Mouse (Mus musculus): ENCODE measurements around the gene Lypd4. TPM values are rescaled to one million over a fixed set of nuclear protein-coding genes. Genes with fewer than 3 reads are reported as not detected.
"Not testable (repeated sequence)": the region's sequence is repeated elsewhere in the genome, so short reads cannot be mapped to it uniquely, and the experiment has no call there.

Lypd4 gene
- polyA plus RNA-seq, 2 experiments: not detected

DNA sequence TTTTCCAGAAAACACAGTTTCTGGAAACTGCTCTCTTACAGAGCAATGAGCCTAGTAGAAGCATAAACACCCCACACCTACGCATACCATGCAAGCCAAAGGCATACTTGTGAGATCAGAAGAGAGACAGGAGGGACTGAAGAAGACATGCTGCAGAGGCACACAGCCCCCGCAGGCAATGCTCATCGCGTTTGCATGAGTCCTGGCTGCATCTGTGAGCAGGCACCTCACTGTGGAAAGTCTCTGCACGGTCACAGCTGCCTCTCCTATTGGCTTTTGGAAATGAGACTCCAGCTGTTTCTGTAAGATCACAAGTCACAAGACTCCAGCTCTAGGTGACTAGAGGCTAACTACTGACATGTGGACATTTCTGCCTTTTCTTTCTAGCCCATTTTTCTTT, 19.6 kb downstream of the Lypd4 start:
- Histone ChIP-seq H3K9me3 (ENCODE audit: control insufficient read depth, low read length) (no peaks in the 10 kb centered on the region), H3K36me3 (replicated peaks; ENCODE audit: control insufficient read depth, insufficient read depth, low read depth) (no peaks in the 10 kb centered on the region), H3K4me2 (ENCODE audit: low read depth) (peak overlapping the region; percentile 56), H3K4me3 (ENCODE audit: insufficient read depth in 1 of 2, low read depth in 2 of 2, low read length in 2 of 2) (peak overlapping the region; percentile 31 to 53), H3K27me3 (ENCODE audit: control insufficient read depth, insufficient read depth, low read length) (no peaks in the 10 kb centered on the region), H3K4me1 (replicated peaks; ENCODE audit: control insufficient read depth in 2 of 2, insufficient read depth in 2 of 2, low read length in 1 of 2) (peaks cover 47 to 59% of the 10 kb centered on the region in 2 experiments), H3K9ac (replicated peaks) (peak overlapping the region; percentile 10), H3K27ac (peak overlapping the region; percentile 95)
- 24% methylated on average over 5 of the region's 5 CpGs for WGBS (ENCODE audit: insufficient replicate concordance)
- TF ChIP-seq EP300 (IDR thresholded peaks at IDR 0.05; ENCODE audit: low read depth) (no peak), CTCF (IDR thresholded peaks at IDR 0.05; ENCODE audit: low read depth) (no peak)
- DNase-seq (ENCODE audit: low read depth in 3 of 3, low spot score in 3 of 3) (no peak), ATAC-seq (ENCODE audit: insufficient read depth) (no peak)

DNA sequence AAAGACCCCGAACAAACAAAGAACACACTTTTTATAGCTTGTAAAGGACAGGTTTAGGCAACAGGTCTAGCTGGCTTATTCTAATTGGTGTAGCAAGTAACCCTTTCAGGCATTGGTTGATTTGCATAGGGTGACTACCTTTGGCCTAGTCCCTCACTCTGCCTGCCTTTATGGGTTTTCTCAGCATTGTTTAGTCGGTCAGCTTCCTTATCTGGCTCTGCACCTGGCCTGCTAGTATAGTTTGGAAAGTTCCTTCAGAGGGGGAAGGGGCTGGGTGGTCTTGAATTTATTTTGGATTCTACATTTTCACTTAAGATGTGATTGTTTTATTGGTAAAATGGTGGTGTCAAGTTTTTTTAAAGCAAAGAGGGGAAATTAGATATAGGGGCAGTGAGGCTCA, 23.2 kb downstream of the Lypd4 start:
- not testable (repeated sequence) for H3K9me3 ChIP-seq (ENCODE audit: control insufficient read depth, low read length); H3K4me3 ChIP-seq (ENCODE audit: insufficient read depth in 1 of 2, low read depth in 2 of 2, low read length in 2 of 2); H3K36me3 ChIP-seq (replicated peaks; ENCODE audit: control insufficient read depth, insufficient read depth, low read depth); ATAC-seq (ENCODE audit: insufficient read depth); DNase-seq (ENCODE audit: low read depth in 3 of 3, low spot score in 3 of 3); H3K27ac ChIP-seq; H3K4me2 ChIP-seq (ENCODE audit: low read depth); H3K9ac ChIP-seq (replicated peaks); H3K27me3 ChIP-seq (ENCODE audit: control insufficient read depth, insufficient read depth, low read length)
- 16% methylated on average over 2 of the region's 2 CpGs for WGBS (ENCODE audit: insufficient replicate concordance)
- H3K4me1 ChIP-seq (replicated peaks; ENCODE audit: control insufficient read depth in 2 of 2, insufficient read depth in 2 of 2, low read length in 1 of 2): peaks cover 27 to 30% of the 10 kb centered on the region in 2 experiments

DNA sequence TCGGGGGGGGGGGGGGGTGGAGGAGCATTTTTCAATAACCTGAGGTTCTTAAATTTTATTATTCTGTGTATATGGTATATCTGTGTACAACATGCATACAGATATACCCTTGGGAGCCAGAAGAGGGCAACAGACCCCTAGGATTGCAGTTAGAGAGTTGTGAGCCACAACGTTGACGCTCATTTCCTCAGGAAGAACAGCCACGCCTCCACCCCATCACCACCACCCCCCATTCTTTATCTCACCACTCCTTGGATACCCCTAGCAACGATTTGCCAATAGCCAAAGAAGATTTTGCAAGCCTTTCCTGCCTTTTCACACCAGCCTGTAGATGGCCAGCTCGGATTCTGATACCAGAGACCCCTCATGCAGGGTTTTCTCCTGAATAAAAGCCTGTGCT, 24.0 kb downstream of the Lypd4 start:
- peak overlapping the region; percentile 6; the same call in 1 of the 2 replicates for H3K4me2 ChIP-seq (ENCODE audit: low read depth)
- H3K36me3 ChIP-seq (replicated peaks; ENCODE audit: control insufficient read depth, insufficient read depth, low read depth): no peaks in the 10 kb centered on the region
- ATAC-seq (ENCODE audit: insufficient read depth) (peak; percentile 70), DNase-seq (ENCODE audit: low read depth in 3 of 3, low spot score in 3 of 3) (peak; percentile 57 to 72 (median 60))
- H3K9ac ChIP-seq (replicated peaks): no peak overlapping the region; the same call in 1 of the 2 replicates
- peaks cover 21 to 25% of the 10 kb centered on the region in 2 experiments for H3K4me1 ChIP-seq (replicated peaks; ENCODE audit: control insufficient read depth in 2 of 2, insufficient read depth in 2 of 2, low read length in 1 of 2)
- no peak for TF ChIP-seq EP300 (IDR thresholded peaks at IDR 0.05; ENCODE audit: low read depth)
- peak; percentile 70 for TF ChIP-seq CTCF (IDR thresholded peaks at IDR 0.05; ENCODE audit: low read depth)
- 2% methylated on average over 6 of the region's 6 CpGs for WGBS (ENCODE audit: insufficient replicate concordance)
- no peak overlapping the region for H3K4me3 ChIP-seq (ENCODE audit: insufficient read depth in 1 of 2, low read depth in 2 of 2, low read length in 2 of 2)
- no peaks in the 10 kb centered on the region for H3K27me3 ChIP-seq (ENCODE audit: control insufficient read depth, insufficient read depth, low read length)
- no peak overlapping the region for H3K27ac ChIP-seq
- H3K9me3 ChIP-seq (ENCODE audit: control insufficient read depth, low read length): no peaks in the 10 kb centered on the region

DNA sequence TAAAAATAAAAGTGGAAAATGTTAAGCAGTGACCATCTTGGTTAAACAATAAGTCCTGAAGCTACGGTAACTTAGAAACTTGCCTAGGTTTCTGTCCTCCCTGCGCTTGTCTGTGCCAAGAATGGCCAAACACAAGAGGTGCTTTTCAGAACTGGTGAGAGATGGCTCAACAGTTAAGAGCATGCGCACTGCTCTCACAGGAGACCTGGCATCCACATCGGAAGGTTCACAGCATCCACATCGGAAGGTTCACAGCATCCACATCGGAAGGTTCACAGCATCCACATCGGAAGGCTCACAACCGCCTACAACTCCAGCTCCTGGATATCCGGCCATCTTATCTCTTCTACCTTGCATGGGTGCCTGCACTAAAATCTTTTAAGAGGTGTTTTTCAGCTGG, 24.6 kb downstream of the Lypd4 start:
- WGBS (ENCODE audit: insufficient replicate concordance): 72% methylated on average over 9 of the region's 9 CpGs
- Histone ChIP-seq H3K4me1 (replicated peaks; ENCODE audit: control insufficient read depth in 2 of 2, insufficient read depth in 2 of 2, low read length in 1 of 2) (peaks cover 18 to 22% of the 10 kb centered on the region in 2 experiments), H3K36me3 (replicated peaks; ENCODE audit: control insufficient read depth, insufficient read depth, low read depth) (no peaks in the 10 kb centered on the region), H3K27me3 (ENCODE audit: control insufficient read depth, insufficient read depth, low read length) (no peaks in the 10 kb centered on the region), H3K9ac (replicated peaks) (no peak overlapping the region), H3K9me3 (ENCODE audit: control insufficient read depth, low read length) (no peaks in the 10 kb centered on the region), H3K27ac (no peak overlapping the region), H3K4me3 (ENCODE audit: insufficient read depth in 1 of 2, low read depth in 2 of 2, low read length in 2 of 2) (no peak overlapping the region), H3K4me2 (ENCODE audit: low read depth) (no peak overlapping the region)
- TF ChIP-seq EP300 (IDR thresholded peaks at IDR 0.05; ENCODE audit: low read depth): no peak
- no peak for TF ChIP-seq CTCF (IDR thresholded peaks at IDR 0.05; ENCODE audit: low read depth)
- DNase-seq (ENCODE audit: low read depth in 3 of 3, low spot score in 3 of 3) (no peak), ATAC-seq (ENCODE audit: insufficient read depth) (no peak)

DNA sequence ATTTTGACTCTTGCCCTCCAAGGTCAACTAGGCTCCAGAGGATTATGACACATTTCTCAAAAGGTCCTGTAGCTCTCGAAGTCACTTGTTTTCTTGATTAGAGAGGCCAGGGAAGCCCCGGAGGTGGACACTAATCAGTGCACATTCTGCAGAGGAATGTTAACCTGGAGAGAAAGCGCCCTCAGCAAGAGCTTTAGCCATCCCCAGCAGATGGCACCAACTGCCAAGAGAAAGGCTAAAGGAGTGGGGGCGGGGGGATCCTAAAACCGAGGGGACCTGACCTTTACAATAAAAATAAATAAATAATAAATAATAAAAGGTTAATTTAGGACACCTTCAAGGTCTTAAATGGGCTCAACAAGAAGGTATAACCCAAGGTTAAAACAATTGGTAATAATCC, 25.6 kb downstream of the Lypd4 start:
- TF ChIP-seq CTCF (IDR thresholded peaks at IDR 0.05; ENCODE audit: low read depth) (peak; percentile 34; the same call in 1 of the 2 replicates), EP300 (IDR thresholded peaks at IDR 0.05; ENCODE audit: low read depth) (no peak)
- Histone ChIP-seq H3K4me3 (ENCODE audit: insufficient read depth in 1 of 2, low read depth in 2 of 2, low read length in 2 of 2) (no peak overlapping the region), H3K4me2 (ENCODE audit: low read depth) (no peak overlapping the region), H3K4me1 (replicated peaks; ENCODE audit: control insufficient read depth in 2 of 2, insufficient read depth in 2 of 2, low read length in 1 of 2) (peaks cover 12 to 15% of the 10 kb centered on the region in 2 experiments), H3K9me3 (ENCODE audit: control insufficient read depth, low read length) (no peaks in the 10 kb centered on the region), H3K36me3 (replicated peaks; ENCODE audit: control insufficient read depth, insufficient read depth, low read depth) (no peaks in the 10 kb centered on the region), H3K9ac (replicated peaks) (no peak overlapping the region), H3K27ac (no peak overlapping the region), H3K27me3 (ENCODE audit: control insufficient read depth, insufficient read depth, low read length) (no peaks in the 10 kb centered on the region)
- WGBS (ENCODE audit: insufficient replicate concordance): 34% methylated on average over 5 of the region's 5 CpGs
- no peak for ATAC-seq (ENCODE audit: insufficient read depth)
- DNase-seq (ENCODE audit: low read depth in 3 of 3, low spot score in 3 of 3): no peak

Data from liver, embryonic 14.5 days (tissue).